Mouse (Mus musculus): Measurements from ENCODE around the gene Hspa14. TPM values are rescaled to one million over a fixed set of nuclear protein-coding genes. Genes with fewer than 3 reads are reported as not detected.

Hspa14 gene
- polyA plus RNA-seq, 1 experiment = 0.87 TPM

DNA sequence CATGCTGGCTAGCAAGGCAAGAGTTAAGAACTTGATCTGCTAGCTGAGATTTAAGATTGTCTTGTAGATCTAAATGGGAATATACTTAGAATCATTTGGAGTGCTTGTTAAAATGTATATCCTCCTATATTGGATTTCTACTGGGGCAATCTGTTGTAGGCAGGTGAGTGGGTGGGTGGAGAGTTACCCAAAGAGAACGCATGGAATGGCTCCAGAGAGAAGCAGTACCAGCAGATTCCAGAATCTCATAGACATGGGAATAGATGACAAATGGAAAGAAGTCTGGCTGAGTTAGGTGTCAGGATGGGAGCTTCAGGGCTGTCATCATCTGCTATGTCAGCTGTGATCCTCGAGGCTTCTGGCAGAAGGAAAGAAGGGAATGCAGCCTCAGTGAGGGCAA lies 63.2 kb downstream of the Hspa14 start:
- TF ChIP-seq GATA1 (IDR thresholded peaks at IDR 0.05; ENCODE audit: low read length) = no peak
- TF ChIP-seq TAL1 (IDR thresholded peaks at IDR 0.05; ENCODE audit: low read length) = no peak
- H3K9me3 ChIP-seq (ENCODE audit: control insufficient read depth, low read length) = no peaks in the 10 kb centered on the region
- peaks cover 76% of the 10 kb centered on the region for H3K36me3 ChIP-seq (ENCODE audit: control insufficient read depth)
- no peak overlapping the region for H3K4me3 ChIP-seq (replicated peaks)
- no peaks in the 10 kb centered on the region for H3K4me1 ChIP-seq (ENCODE audit: control insufficient read depth)
- H3K27me3 ChIP-seq (ENCODE audit: control insufficient read depth) = no peaks in the 10 kb centered on the region

GRCm38 (mm10) chr2:3445984-3446383 lies 66.6 kb downstream of the Hspa14 start:
- TF ChIP-seq TAL1 (IDR thresholded peaks at IDR 0.05; ENCODE audit: low read length) = no peak
- TF ChIP-seq GATA1 (IDR thresholded peaks at IDR 0.05; ENCODE audit: low read length) = no peak
- H3K27me3 ChIP-seq (ENCODE audit: control insufficient read depth) = no peaks in the 10 kb centered on the region
- no peaks in the 10 kb centered on the region for H3K9me3 ChIP-seq (ENCODE audit: control insufficient read depth, low read length)
- H3K36me3 ChIP-seq (ENCODE audit: control insufficient read depth) = peaks cover 74% of the 10 kb centered on the region
- no peaks in the 10 kb centered on the region for H3K4me1 ChIP-seq (ENCODE audit: control insufficient read depth)
- no peak overlapping the region for H3K4me3 ChIP-seq (replicated peaks)

DNA sequence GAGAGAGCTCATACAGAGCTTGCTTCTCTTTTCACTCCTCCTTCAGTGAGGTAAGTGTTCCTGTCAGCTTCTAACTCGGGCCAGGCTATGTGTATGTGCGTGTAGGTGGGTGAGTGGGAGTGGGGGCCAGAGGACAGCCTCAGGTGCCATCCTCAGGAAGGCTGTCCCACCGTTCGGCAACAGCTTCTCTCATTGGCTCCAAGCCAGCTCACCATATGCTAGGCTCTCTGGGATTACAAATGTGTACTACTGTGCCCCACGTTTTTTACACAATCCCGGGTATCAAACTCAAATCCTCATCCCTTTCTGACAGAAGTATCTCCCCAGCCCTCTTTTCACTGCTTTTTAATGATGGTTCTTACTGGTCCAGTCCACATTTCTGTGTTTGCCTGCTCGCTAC lies 68.4 kb downstream of the Hspa14 start:
- no peak for TF ChIP-seq GATA1 (IDR thresholded peaks at IDR 0.05; ENCODE audit: low read length)
- TF ChIP-seq TAL1 (IDR thresholded peaks at IDR 0.05; ENCODE audit: low read length) = no peak
- peaks cover 72% of the 10 kb centered on the region for H3K36me3 ChIP-seq (ENCODE audit: control insufficient read depth)
- no peaks in the 10 kb centered on the region for H3K27me3 ChIP-seq (ENCODE audit: control insufficient read depth)
- no peaks in the 10 kb centered on the region for H3K9me3 ChIP-seq (ENCODE audit: control insufficient read depth, low read length)
- H3K4me3 ChIP-seq (replicated peaks) = no peak overlapping the region
- no peaks in the 10 kb centered on the region for H3K4me1 ChIP-seq (ENCODE audit: control insufficient read depth)

Other genes starting within 250 kb of the Hspa14 start
- gene Nmt2, start 228.6 kb downstream of the Hspa14 start, polyA plus RNA-seq (2012) = 0.70 and 1.3 TPM in 2 replicates
- gene Rpp38, start 180.2 kb downstream of the Hspa14 start, polyA plus RNA-seq (2012) = 0.03 and 0.11 TPM in 2 replicates
- not detected in 2 replicates for gene Acbd7, start 176.6 kb downstream of the Hspa14 start, polyA plus RNA-seq (2012)
- gene Olah, start 115.6 kb downstream of the Hspa14 start, polyA plus RNA-seq (2012) = not detected in 2 replicates
- gene Meig1, start 90.2 kb downstream of the Hspa14 start, polyA plus RNA-seq (2012) = not detected in 2 replicates
- gene Dclre1c, start 88.7 kb downstream of the Hspa14 start, polyA plus RNA-seq (2012) = 0.02 and 0.18 TPM in 2 replicates
- gene Suv39h2, start 37.8 kb downstream of the Hspa14 start, polyA plus RNA-seq (2012) = 0.12 and 0.31 TPM in 2 replicates
- 0.10 and 0.11 TPM in 2 replicates for gene Gm45902, start within 50 bp of the Hspa14 start, polyA plus RNA-seq (2012)
- 0.02 TPM in 1 of 2 replicates, not detected in the other for gene Cdnf, start 216 bp upstream of the Hspa14 start, polyA plus RNA-seq (2012)
- 0.39 and 0.90 TPM in 2 replicates for gene Fam107b, start 57.7 kb upstream of the Hspa14 start, polyA plus RNA-seq (2012)

Measured in erythroblast, embryonic 14.5 days (primary cell).